Mouse (Mus musculus): ENCODE measurements around the gene Lca5.

The Lca5 gene

DNA sequence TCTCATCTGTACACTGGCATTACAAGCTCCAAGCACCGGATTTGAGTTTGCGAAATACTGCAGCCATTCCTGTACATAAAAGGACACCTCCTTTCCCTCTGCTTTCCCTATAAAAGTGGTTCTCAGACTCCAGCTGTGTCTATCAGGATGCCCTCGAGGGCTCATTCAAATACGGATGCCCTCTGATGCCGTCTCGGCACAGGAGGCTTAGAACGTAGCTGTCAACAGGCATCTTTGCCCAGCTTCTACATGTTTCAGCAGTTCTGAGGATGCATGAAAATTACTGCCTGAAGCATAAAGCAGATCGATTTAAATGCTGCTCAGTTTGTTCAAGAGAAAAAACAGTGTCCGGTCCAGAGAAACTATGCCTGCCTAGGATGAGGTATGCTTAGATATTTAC, 51.4 kb downstream of the Lca5 start:
- no peak for DNase-seq (ENCODE audit: low read depth, low spot score)

DNA sequence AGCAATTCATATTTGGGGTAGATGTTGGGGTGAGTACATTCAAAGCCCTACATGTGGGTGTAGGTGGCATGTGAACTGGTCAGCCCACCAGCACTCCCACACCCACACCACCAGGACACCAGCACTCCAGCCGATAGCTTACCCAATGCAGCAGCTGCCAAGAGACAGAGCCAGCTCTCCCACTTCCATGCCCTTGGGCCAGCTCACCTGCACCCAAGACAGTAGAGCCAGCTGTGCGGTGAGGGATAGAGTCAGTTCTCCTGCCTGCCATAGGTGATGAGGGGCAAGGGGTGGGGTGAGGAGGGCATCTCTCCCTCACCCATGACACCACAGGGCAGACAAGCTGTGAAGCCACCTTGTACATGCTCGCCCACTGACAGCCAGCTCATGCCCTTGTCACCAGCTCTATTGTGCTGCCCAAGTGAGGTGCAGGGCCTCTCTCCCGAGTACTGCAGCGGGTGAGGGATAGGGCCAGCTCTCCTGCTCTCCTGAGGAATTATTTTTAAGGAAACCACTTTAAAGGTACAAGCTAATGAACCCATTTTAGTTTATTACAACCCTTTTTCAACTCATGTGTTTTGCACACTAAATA, 54.6 kb downstream of the Lca5 start:
- DNase-seq (ENCODE audit: low read depth, low spot score): no peak

DNA sequence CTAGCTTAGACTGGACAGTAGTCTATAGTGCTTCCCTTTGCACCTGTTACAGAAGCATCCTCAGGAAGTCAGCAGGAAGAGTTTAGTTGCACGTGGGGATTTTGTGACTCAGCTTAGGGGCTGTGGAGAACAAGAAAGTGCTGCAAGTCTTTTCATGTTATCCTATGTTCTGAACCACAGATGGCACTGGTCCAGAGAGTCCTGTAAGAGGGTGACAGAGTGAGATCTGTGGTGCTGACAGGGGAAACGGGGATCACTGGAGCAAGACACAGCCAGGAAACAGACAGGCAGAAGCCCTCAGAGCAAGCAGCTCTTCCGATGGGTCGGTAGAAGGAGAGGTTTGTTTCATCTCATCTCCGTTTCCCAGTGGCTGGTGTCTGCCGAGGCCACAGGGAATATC, 55.6 kb downstream of the Lca5 start:
- DNase-seq (ENCODE audit: low read depth, low spot score): no peak

DNA sequence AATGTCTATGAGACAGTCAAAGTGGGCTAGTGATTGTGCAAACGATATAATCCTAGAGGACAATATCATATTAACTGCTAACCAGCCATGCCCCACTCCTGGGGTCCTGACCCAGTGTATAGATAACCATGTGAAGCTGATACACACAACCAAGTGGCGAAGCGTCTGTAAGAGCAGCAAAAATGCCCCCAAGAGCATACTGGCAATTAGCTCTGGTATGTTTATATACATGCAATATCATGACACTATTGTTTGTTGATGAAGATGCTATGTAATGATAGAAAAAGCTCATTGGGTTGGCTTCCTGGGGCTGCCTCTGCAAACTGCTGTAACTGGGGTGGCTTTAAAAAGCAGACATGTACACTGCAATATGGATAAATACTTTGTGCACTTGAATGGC, 57.7 kb downstream of the Lca5 start:
- DNase-seq (ENCODE audit: low read depth, low spot score): no peak

DNA sequence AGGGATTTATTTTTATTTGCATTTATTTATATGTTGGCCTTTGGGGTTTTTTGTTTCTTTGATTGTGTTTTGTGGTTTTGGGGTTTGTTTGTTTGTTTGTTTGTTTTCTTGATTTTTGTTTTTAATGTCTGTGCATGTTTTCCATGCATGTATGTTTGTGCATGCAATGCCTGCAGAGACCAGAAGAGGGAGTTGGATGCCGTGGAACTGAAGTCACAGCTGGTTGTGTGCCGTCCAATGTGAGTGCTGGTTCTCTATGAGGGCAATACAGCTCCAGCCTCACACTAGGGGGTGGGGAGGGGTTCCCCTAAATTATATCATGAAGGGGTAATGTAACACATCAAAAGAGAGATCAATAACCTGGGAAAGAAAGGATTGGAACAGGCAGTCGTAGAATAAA, 58.2 kb downstream of the Lca5 start:
- DNase-seq (ENCODE audit: low read depth, low spot score): no peak

DNA sequence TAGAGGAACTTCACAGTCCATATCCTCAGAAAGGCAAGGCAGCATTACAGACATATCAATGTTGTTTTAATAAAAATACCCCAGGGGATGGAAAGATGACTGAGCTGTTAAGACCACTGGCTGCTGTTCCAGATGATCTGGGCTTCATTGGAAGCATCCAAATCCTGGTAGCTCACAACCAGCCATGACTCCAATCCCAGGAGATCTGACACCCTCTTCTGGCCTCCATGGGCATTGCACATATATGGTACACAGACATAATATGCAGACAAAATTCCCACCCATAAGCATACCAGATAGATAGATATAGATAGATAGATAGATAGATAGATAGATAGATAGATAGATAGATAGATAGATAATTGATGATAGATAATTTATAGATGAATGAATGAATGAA, 59.6 kb downstream of the Lca5 start:
- no peak for DNase-seq (ENCODE audit: low read depth, low spot score)

DNA sequence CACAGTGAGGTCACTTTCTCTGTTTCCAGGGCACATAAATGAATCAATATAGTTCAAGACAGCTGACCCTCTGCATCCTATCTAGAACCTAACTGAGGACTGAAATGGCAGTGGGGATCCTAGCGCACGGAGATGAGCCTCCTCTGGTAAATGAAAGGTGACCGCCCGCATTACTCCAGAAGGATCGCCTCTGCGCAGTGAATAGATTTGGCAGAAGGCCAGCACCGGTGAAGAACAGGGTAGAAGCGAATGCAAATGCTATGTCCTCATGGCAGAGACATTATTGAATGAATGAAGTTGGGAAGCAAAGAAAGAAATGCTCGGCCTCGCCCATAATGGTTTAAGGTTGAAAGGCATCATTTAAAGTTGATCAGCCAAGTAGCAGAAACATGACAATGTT, 61.3 kb downstream of the Lca5 start:
- DNase-seq (ENCODE audit: low read depth, low spot score): no peak

DNA sequence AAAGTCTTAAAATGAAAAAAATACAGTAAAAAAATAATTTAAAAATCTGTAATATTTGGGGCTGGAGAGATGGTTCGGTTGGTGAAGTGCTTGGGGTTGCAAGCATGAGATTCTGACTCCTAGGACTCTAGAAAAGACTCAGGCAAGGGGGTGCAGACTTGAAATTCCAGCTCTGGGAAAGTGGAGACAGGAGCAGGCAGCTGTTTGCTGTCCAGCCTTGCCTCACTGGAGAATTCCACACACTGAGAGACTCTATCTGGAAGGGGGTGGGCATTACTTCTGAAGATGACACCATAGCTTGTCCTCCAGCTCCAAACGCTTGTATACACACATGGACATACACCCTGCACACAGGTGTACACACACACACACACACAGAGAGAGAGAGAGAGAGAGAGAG, 63.8 kb downstream of the Lca5 start:
- no peak for DNase-seq (ENCODE audit: low read depth, low spot score)

DNA sequence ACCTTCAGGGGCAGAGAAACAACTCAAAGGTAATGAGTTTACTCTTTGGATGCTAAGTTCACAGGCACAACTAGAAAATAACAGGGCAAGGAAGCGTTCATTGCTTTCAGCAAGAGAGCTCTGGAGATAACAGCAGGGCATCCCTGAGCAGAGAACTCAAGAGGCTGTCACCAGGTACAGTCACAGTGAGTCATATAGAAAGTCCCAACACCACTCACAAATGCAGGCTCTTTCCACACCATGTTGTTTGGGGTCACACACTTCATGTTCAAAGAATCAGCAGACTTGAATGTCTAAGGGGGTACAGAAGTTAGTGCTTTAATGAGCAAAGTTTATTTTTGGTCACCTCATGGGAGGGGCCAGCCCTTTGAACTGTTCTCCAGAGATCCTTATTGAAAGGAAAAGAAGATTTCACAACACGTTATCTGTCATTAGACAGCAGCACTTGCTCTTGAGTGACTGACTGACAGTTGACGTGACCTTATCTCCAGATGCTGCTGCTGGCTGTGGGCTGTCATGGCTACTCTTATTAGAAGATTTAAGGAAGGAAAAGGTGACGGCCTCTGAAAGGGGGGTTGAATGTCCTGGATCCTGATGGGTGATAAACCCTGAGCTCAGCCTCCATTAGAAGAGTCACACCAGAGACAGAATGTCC, 65.3 kb downstream of the Lca5 start:
- no peak for DNase-seq (ENCODE audit: low read depth, low spot score)

DNA sequence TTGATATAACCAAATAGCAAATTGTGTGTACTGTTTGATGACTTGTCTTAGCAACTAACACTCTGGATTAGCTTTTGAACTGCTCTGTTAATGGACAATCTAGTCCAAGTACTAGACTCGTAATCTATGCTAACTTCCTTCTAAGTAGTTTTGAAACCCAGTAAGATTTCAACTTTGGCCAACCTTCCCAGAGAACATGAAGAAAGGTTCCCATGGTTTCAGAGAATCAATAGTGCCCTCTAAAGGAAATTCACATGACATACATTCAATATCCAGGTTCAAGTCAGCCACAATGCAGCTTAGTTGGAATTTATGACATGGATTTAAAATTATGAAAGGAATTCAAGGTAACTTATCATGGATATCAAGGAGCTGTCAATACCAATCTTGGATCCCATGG, 70.0 kb downstream of the Lca5 start:
- peak; percentile 32 for DNase-seq (ENCODE audit: low read depth, low spot score)

DNA sequence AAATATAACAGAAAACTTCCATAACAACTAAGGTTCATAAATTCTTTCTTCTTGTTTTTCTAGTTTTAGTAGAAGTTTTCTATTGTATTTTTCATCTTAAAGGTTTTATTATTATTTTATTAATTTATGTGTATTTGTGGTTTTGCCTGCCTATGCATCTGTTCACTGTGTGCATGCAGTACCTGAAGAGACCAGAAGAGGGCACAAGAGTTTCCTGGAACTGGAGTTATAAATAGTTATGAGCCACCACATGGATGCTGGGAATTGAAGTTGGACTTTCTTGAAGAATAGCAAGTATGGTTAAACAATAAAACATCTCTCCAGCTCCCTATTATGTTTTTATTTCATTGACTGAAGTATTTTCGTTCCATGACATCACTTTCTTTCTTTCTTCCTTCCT, 72.7 kb downstream of the Lca5 start:
- no peak for DNase-seq (ENCODE audit: low read depth, low spot score)

DNA sequence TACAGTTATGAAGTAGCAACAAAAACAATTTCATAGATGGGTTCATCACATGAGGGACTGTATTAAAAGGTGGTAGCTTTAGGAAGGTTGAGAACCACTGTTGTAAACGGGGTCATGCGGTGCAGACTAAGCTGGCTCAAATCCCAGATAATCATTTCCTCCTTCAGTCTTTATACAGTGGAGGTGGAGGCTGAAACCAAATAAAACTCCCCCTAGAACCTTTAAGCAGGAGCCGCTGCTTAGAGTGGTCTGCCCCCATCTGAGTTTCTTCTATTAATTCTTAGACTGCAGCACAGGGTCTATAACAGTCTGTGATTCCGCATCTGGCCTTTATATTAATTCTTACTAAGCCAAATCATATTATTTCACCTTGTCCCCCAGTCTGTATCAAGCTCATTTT, 85.1 kb downstream of the Lca5 start:
- DNase-seq (ENCODE audit: low read depth, low spot score): no peak

DNA sequence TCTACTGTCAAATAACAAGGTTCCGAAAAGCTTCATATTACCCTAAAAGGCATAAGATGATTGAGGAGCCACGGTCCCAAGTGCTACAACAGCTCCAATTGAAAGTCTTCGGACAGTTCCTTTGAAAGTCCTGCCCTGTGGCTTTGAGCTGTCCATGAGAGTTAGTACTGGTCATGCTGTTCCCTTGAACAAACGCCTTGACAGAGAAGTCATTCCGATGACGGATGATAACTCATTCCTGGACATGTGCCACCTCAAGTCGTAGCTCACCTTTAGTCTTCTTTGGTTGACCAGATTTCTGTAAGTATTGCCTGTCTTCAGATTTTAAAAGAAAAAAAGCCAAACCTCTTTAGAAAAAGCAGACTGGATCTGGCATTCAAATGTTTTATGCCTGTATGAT, 87.6 kb downstream of the Lca5 start:
- DNase-seq (ENCODE audit: low read depth, low spot score): no peak

DNA sequence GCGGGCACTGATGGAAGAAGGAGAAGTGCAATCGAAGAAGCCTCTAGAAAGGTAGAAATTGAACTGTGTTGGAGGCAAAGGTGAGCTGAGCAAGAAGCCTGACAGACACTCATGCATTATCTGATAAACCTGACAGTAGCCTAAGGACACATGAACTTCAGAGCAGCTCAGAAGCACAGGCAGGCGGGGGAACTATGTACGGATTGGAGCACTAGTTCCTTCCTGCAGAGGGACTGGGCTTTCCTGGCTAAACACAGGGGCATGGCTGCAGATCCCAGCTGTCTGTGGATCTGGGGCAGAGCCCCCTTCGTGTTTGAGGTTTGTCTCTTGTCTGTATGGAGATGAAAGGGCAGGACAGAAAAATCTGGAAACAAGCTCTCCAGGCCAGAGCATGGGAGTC, 89.8 kb downstream of the Lca5 start:
- no peak for DNase-seq (ENCODE audit: low read depth, low spot score)

DNA sequence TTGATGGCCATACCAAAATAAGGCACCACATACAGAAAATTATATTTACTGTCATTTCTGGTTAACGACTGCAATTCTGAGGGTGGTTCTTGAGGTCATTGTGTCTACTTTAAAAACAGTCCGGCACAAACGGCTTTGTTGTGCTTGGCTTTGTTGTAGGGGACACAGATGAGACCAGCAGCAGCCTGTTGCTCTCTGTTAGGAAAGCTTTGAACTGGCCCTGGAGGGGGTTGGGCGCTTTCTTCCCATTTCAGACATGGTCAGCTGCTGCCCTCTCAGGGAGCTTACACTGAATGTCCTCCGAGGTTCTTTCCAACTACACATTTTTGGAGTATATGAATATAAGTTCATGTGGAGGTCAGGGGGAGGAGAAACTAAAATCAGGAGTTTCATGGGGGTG, 90.3 kb downstream of the Lca5 start:
- no peak for DNase-seq (ENCODE audit: low read depth, low spot score)

DNA sequence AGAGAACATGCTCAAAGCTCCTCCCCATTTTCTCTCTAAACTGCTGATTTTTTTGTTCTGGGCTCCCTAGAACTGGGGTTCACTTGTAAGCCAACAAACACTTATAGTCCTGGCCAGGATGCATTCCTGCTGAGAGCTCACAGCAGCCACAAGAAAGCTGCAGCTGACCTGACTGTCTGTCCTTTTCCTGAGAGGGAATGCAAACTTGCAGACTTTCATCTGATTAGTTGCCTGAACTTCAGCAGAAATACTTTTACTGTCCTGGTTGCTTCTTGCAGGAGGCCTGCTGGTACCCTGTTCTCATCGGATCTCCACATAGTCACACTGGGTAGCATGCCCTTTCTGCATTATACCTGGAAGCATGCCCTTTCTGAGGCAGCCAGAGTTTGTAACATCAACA, 91.0 kb downstream of the Lca5 start:
- no peak for DNase-seq (ENCODE audit: low read depth, low spot score)

DNA sequence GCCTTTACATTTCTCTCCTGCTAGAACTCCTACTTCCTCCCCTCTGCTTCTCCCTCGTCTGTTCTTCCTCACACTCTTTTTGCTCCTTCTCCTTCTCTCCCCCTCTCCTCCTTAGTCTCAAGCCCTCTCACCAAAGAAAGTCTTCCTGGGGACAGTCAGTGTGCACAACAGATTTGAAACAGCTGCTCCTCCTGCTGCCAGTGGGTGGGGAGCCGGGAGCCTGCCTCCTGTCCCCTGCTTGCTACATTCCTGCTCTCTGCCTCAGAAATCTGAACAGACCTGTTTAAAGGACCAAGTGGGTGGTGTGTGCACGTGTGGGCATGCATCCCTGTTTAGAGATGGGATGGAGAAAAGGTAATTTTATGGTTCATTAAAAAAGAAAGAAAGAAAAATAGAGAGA, 91.4 kb downstream of the Lca5 start:
- peak; percentile 68 for DNase-seq (ENCODE audit: low read depth, low spot score)

DNA sequence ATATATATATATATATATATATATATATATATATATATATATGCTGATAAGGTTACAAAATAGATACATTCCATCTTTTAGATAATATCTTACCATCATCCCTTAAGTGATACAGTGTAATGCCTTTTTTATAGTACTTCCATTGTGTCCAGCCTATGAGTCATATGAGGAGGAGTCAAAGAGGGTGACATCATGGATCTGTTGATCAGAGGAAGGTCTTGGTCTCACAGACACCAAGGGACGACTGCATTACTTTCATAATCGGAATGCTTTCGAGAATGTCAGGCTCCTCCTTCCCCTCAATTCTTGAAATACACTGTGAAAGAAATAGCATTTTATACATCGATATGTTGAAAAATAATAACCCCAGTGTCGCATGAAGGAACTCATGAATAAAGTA, 93.4 kb downstream of the Lca5 start:
- DNase-seq (ENCODE audit: low read depth, low spot score): no peak

DNA sequence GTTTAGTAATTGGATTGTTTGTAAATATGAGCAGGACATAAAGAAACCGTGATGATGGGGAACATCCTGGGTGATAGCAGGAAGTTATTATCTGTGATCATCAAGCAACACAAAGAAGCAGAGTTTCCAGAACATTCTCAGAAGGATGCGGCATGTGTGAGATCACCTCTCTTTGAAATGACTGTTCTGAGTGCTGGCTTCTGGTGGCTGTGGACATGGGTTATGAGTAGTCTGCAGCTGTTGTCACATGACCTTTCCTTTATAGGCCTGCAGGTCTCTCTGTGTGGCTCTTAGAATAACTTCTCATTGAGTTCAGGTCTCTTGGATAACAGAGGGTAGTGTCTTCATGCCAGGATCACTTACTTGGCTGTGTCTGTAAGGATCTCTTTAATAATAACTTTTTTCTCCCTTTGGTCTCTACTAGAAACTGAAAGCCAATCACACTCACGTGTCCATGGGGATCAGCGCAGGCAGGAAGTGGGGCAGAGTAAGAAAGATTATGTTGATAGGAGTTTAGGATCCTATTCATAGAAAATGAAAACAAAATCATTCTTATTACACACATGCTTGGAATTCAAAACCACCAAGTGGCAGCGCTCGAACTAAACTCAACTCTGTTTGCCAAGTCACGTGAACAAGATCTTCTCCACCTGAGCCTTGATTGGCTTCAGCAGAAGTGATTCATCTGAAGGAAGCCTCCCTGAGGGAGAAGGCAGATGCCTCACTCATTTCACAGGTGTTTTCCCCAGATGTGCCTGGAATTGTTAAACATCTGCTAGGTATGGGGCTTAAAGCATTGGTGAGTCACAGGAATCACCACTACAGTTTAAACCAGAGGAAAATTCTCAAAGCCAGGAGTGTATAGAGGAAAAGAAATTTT, 98.2 kb downstream of the Lca5 start:
- DNase-seq (ENCODE audit: low read depth, low spot score): no peak
